Mouse (Mus musculus): Measurements from ENCODE around the gene Zbtb48.

DNA sequence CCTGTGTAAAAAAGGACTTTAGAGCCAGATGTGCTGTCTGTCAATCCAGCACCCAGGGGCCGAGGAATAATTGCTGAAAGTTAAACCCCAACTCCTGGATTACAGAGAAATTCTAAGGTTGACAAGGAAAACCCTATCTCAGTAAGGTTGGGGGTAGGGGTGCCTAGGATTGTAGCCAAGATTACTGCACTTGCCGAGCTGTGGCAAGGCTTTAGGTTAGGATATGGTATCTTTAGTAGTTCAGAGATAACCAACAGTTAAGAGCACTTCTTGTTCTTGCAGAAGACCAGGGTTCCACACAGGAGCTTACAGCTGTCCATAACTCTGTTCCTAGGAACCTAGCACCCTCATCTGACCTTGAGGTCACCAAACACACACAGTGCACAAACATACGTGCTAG, 29.8 kb downstream of the Zbtb48 start:
- TF ChIP-seq EP300 (IDR thresholded peaks at IDR 0.05), result no peak
- TF ChIP-seq CTCF (IDR thresholded peaks at IDR 0.05), result no peak

All from lung, postnatal 0 days (tissue).